ENCODE assay signal across 8 mouse cellular contexts in the genomic region with DNA sequence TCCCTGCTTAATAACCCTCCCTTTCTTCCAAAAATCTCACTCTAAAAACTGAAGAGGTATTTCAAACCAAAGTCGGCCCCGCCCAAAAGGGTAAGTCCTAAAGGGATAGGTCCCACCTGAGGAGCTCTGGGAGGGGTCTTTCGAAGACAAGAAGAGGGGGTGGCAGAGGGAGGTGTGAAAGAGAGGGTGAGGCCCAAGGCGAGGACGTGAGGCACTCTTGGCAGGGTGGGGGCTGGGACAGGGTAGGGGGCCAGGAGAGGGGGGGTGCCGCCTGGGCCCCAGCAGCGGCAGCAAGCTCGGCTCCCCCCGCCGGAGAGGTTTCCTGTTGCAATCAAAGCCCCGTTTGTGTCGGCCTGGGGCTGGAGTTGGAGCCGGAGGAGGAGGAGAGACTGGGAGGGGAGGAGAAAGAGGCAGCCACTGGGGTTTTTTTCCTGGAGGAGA. TPM values are rescaled to one million over a fixed set of nuclear protein-coding genes. Genes with fewer than 3 reads are reported as not detected.
DNase-seq lines count a peak whose midpoint lies in the region; ATAC-seq and TF ChIP-seq lines count a peak whose summit lies in the region.

No protein-coding gene starts in this region.

- peaks cover 95% of the 10 kb centered on the region for H3K27me3 ChIP-seq in midbrain, embryonic 10.5 days (ENCODE audit: low read depth, poor library complexity, severe bottlenecking)
- peaks cover 38% of the 10 kb centered on the region for H3K27me3 ChIP-seq in midbrain, embryonic 16.5 days (ENCODE audit: control insufficient read depth, insufficient read depth, low read depth, low read length)
- no peaks in the 10 kb centered on the region for H3K27me3 ChIP-seq in intestine, postnatal 0 days (replicated peaks; ENCODE audit: control insufficient read depth, insufficient read depth, low read length)

- no peaks in the 10 kb centered on the region for H3K9me3 ChIP-seq in midbrain, embryonic 10.5 days (replicated peaks)
- no peaks in the 10 kb centered on the region for H3K9me3 ChIP-seq in midbrain, embryonic 16.5 days (replicated peaks; ENCODE audit: control insufficient read depth, low read length, poor library complexity, severe bottlenecking)
- no peaks in the 10 kb centered on the region for H3K9me3 ChIP-seq in intestine, postnatal 0 days (ENCODE audit: control insufficient read depth)

- no peak overlapping the region for H3K9ac ChIP-seq in midbrain, embryonic 16.5 days (ENCODE audit: low read depth, low read length)
- no peak overlapping the region for H3K9ac ChIP-seq in intestine, postnatal 0 days (ENCODE audit: low read depth, low read length)

- no peak overlapping the region for H3K4me2 ChIP-seq in midbrain, embryonic 16.5 days (ENCODE audit: low read length)
- H3K4me2 ChIP-seq in intestine, postnatal 0 days (replicated peaks; ENCODE audit: low read depth), result peak overlapping the region; percentile 48

- TF ChIP-seq POLR2A in embryonic fibroblast, embryonic 13.5 days (IDR thresholded peaks at IDR 0.05; ENCODE audit: low read depth, low read length), result peak; percentile 18; the same call in 1 of the 2 replicates

- DNase-seq in midbrain, embryonic 10.5 days (ENCODE audit: low spot score), result peak; percentile 52
- DNase-seq in lung, postnatal 36 days, result peak; percentile 63
- DNase-seq in thymus, postnatal 10 days (ENCODE audit: low spot score in 2 of 2), result no peak
- no peak for DNase-seq in spleen, adult 18-20 months
- DNase-seq in layer of hippocampus, adult 9-11 months, result no peak

- no peak for ATAC-seq in midbrain, embryonic 16.5 days
- ATAC-seq in intestine, postnatal 0 days, result no peak

- no peaks in the 10 kb centered on the region for H3K36me3 ChIP-seq in midbrain, embryonic 10.5 days
- no peaks in the 10 kb centered on the region for H3K36me3 ChIP-seq in midbrain, embryonic 16.5 days (ENCODE audit: control insufficient read depth, insufficient read depth, low read length)
- H3K36me3 ChIP-seq in intestine, postnatal 0 days (ENCODE audit: control insufficient read depth, insufficient read depth), result no peaks in the 10 kb centered on the region

- WGBS in midbrain, embryonic 10.5 days, result 1% methylated on average over 13 of the region's 13 CpGs
- 4% methylated on average over 13 of the region's 13 CpGs for WGBS in midbrain, embryonic 16.5 days
- 12% methylated on average over 13 of the region's 13 CpGs for WGBS in intestine, postnatal 0 days

- no peak for TF ChIP-seq CTCF in embryonic fibroblast, embryonic 13.5 days (IDR thresholded peaks at IDR 0.05; ENCODE audit: borderline replicate concordance, insufficient read depth, low read length)
- no peak for TF ChIP-seq CTCF in intestine, postnatal 0 days (IDR thresholded peaks at IDR 0.05; ENCODE audit: low read depth)

- H3K27ac ChIP-seq in midbrain, embryonic 10.5 days (replicated peaks), result peak overlapping the region; percentile 71
- no peak overlapping the region for H3K27ac ChIP-seq in midbrain, embryonic 16.5 days (ENCODE audit: low read length)
- H3K27ac ChIP-seq in embryonic fibroblast, embryonic 13.5 days (ENCODE audit: insufficient read depth, low read length), result peak overlapping the region; percentile 96
- no peak overlapping the region for H3K27ac ChIP-seq in intestine, postnatal 0 days (ENCODE audit: low read depth, low read length)

- H3K4me1 ChIP-seq in midbrain, embryonic 10.5 days, result peaks cover 67% of the 10 kb centered on the region
- peaks cover 18% of the 10 kb centered on the region for H3K4me1 ChIP-seq in midbrain, embryonic 16.5 days (ENCODE audit: control insufficient read depth, insufficient read depth, low read length)
- H3K4me1 ChIP-seq in embryonic fibroblast, embryonic 13.5 days (ENCODE audit: control insufficient read depth, insufficient read depth, low read length), result peaks cover 9% of the 10 kb centered on the region
- H3K4me1 ChIP-seq in intestine, postnatal 0 days (replicated peaks; ENCODE audit: control insufficient read depth, insufficient read depth, low read length), result peaks cover 13% of the 10 kb centered on the region

- H3K4me3 ChIP-seq in midbrain, embryonic 10.5 days, result peak overlapping the region; percentile 32
- no peak overlapping the region for H3K4me3 ChIP-seq in midbrain, embryonic 16.5 days (ENCODE audit: low read depth, low read length)
- H3K4me3 ChIP-seq in embryonic fibroblast, embryonic 13.5 days (ENCODE audit: insufficient read depth, low read length), result no peak overlapping the region; the same call in 1 of the 2 replicates
- H3K4me3 ChIP-seq in intestine, postnatal 0 days (ENCODE audit: low read depth, low read length), result no peak overlapping the region

RNA-seq across cellular contexts. Expression of gene Rarg, which starts 8.0 kb away (rescaled TPM):
- 14.3 and 16.2 TPM in 2 replicates for polyA plus RNA-seq in midbrain, embryonic 10.5 days (2016; fragmentation: Nextera tagmentation; extraction: Ambion mirVana)
- polyA plus RNA-seq in midbrain, embryonic 16.5 days (2015; fragmentation: Nextera tagmentation; extraction: Ambion mirVana), result 4.1 and 6.0 TPM in 2 replicates
- 70.6 and 91.2 TPM in 2 replicates for polyA plus RNA-seq in embryonic fibroblast, embryonic 13.5 days (2011; ENCODE audit: insufficient read length, low read depth, missing spikeins)
- 5.9 and 7.3 TPM in 2 replicates for polyA plus RNA-seq in intestine, postnatal 0 days (2015; fragmentation: Nextera tagmentation; extraction: Ambion mirVana)

RNA-seq across cellular contexts. Expression of gene Itgb7, which starts 17.5 kb away (rescaled TPM):
- polyA plus RNA-seq in midbrain, embryonic 10.5 days (2016; fragmentation: Nextera tagmentation; extraction: Ambion mirVana), result 0.31 and 0.56 TPM in 2 replicates
- 0.43 and 0.80 TPM in 2 replicates for polyA plus RNA-seq in midbrain, embryonic 16.5 days (2015; fragmentation: Nextera tagmentation; extraction: Ambion mirVana)
- 0.51 TPM in 1 of 2 replicates, not detected in the other for polyA plus RNA-seq in embryonic fibroblast, embryonic 13.5 days (2011; ENCODE audit: insufficient read length, low read depth, missing spikeins)
- 2.6 and 2.9 TPM in 2 replicates for polyA plus RNA-seq in intestine, postnatal 0 days (2015; fragmentation: Nextera tagmentation; extraction: Ambion mirVana)

RNA-seq across cellular contexts. Expression of gene Gm9918, which starts 21.1 kb away (rescaled TPM):
- 0.35 and 0.41 TPM in 2 replicates for polyA plus RNA-seq in midbrain, embryonic 10.5 days (2016; fragmentation: Nextera tagmentation; extraction: Ambion mirVana)
- polyA plus RNA-seq in midbrain, embryonic 16.5 days (2015; fragmentation: Nextera tagmentation; extraction: Ambion mirVana), result not detected in 2 replicates
- polyA plus RNA-seq in embryonic fibroblast, embryonic 13.5 days (2011; ENCODE audit: insufficient read length, low read depth, missing spikeins), result 0.30 TPM in 1 of 2 replicates, not detected in the other
- 0.07 TPM in 1 of 2 replicates, not detected in the other for polyA plus RNA-seq in intestine, postnatal 0 days (2015; fragmentation: Nextera tagmentation; extraction: Ambion mirVana)

RNA-seq across cellular contexts. Expression of gene Mfsd5, which starts 30.0 kb away (rescaled TPM):
- polyA plus RNA-seq in midbrain, embryonic 10.5 days (2016; fragmentation: Nextera tagmentation; extraction: Ambion mirVana), result 59.2 and 63.2 TPM in 2 replicates
- 58.7 and 59.8 TPM in 2 replicates for polyA plus RNA-seq in midbrain, embryonic 16.5 days (2015; fragmentation: Nextera tagmentation; extraction: Ambion mirVana)
- polyA plus RNA-seq in embryonic fibroblast, embryonic 13.5 days (2011; ENCODE audit: insufficient read length, low read depth, missing spikeins), result 47.3 and 55.8 TPM in 2 replicates
- 80.4 and 81.1 TPM in 2 replicates for polyA plus RNA-seq in intestine, postnatal 0 days (2015; fragmentation: Nextera tagmentation; extraction: Ambion mirVana)

RNA-seq across cellular contexts. Expression of gene Csad, which starts 44.7 kb away (rescaled TPM):
- polyA plus RNA-seq in midbrain, embryonic 10.5 days (2016; fragmentation: Nextera tagmentation; extraction: Ambion mirVana), result 32.8 and 38.8 TPM in 2 replicates
- 33.1 and 33.2 TPM in 2 replicates for polyA plus RNA-seq in midbrain, embryonic 16.5 days (2015; fragmentation: Nextera tagmentation; extraction: Ambion mirVana)
- polyA plus RNA-seq in embryonic fibroblast, embryonic 13.5 days (2011; ENCODE audit: insufficient read length, low read depth, missing spikeins), result 36.5 and 42.7 TPM in 2 replicates
- 22.8 and 26.8 TPM in 2 replicates for polyA plus RNA-seq in intestine, postnatal 0 days (2015; fragmentation: Nextera tagmentation; extraction: Ambion mirVana)

Comparison
In these comparisons a context has a peak if more than half of its experiments do, and no peak if none do; other contexts are left out.
1. H3K27ac ChIP-seq: peak in midbrain, embryonic 10.5 days (single experiment) and embryonic fibroblast, embryonic 13.5 days (single experiment); none in midbrain, embryonic 16.5 days (single experiment) and intestine, postnatal 0 days (single experiment).
2. DNase-seq: peak in midbrain, embryonic 10.5 days (single experiment) and lung, postnatal 36 days (single experiment); none in thymus, postnatal 10 days (0 of 2), spleen, adult 18-20 months (0 of 2) and layer of hippocampus, adult 9-11 months (single experiment).